Comparison of ENCODE assay signal across 24 mouse cellular contexts in the genomic region with DNA sequence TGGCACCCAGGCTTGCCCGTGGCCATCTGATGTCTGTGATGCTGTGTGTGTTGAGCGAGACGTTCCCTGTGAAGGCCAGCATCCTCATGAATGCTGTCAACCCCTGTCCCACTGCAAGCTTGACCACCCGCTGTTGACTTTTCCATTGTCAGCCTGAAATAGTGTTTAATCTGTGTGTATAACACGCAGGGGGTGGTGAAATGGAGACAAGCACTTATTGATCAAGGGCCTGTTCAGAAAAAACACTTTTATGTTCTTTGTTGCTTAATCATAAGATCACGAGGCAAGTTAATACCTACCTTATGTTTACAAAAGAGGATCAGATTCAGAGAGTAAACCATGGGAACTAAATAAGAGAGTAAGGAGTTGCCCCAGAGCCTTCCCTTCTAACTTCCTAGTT.
"Had no signal": no experiment of that assay in that cellular context is flagged by ENCODE, and none has a peak within 500 bp of the region (broad histone marks: within the 10 kb centered on the region; RNA-seq: fewer than 3 reads in every experiment).

No protein-coding gene starts in this region.

- DNase-seq: gastrocnemius, adult 2 months; gastrocnemius, postnatal 10 days; gastrocnemius, postnatal 25 days; heart, adult 18-20 months; heart, postnatal 10 days; heart, postnatal 4 days; kidney, adult 18-20 months; kidney, adult 8-10 months; kidney, postnatal 10 days; kidney, postnatal 25 days; kidney, postnatal 4 days had no signal

- H3K27me3 ChIP-seq: heart, embryonic 12.5 days; hindbrain, embryonic 12.5 days; intestine, embryonic 15.5 days; limb, embryonic 12.5 days had no signal

- ATAC-seq: forebrain, embryonic 16.5 days; hindbrain, embryonic 16.5 days; inflammation-experienced regulatory T-cells, adult 6 months; intestine, embryonic 15.5 days had no signal

- H3K4me1 ChIP-seq: intestine, embryonic 15.5 days; limb, embryonic 10.5 days; limb, embryonic 12.5 days had no signal

- H3K9me3 ChIP-seq: heart, embryonic 10.5 days; heart, embryonic 12.5 days; hindbrain, embryonic 10.5 days; hindbrain, embryonic 12.5 days; intestine, embryonic 15.5 days; limb, embryonic 10.5 days; limb, embryonic 12.5 days had no signal

- H3K27ac ChIP-seq: gastrocnemius, adult 2 months; heart, embryonic 10.5 days; hindbrain, embryonic 10.5 days; hindbrain, embryonic 12.5 days; hindbrain, embryonic 14.5 days; intestine, embryonic 15.5 days; layer of hippocampus, adult 2 months; left cerebral cortex, adult 2 months; limb, embryonic 10.5 days; limb, embryonic 12.5 days had no signal

- H3K4me2 ChIP-seq: heart, embryonic 12.5 days; hindbrain, embryonic 12.5 days; hindbrain, embryonic 14.5 days; intestine, embryonic 15.5 days; limb, embryonic 12.5 days had no signal

- H3K9ac ChIP-seq: heart, embryonic 12.5 days; hindbrain, embryonic 12.5 days; hindbrain, embryonic 14.5 days; intestine, embryonic 15.5 days; limb, embryonic 12.5 days had no signal

- H3K4me3 ChIP-seq: gastrocnemius, adult 2 months; heart, embryonic 10.5 days; heart, embryonic 12.5 days; hindbrain, embryonic 10.5 days; hindbrain, embryonic 12.5 days; intestine, embryonic 15.5 days; layer of hippocampus, adult 2 months; left cerebral cortex, adult 2 months; limb, embryonic 10.5 days; limb, embryonic 12.5 days had no signal
